In the genomic region with DNA sequence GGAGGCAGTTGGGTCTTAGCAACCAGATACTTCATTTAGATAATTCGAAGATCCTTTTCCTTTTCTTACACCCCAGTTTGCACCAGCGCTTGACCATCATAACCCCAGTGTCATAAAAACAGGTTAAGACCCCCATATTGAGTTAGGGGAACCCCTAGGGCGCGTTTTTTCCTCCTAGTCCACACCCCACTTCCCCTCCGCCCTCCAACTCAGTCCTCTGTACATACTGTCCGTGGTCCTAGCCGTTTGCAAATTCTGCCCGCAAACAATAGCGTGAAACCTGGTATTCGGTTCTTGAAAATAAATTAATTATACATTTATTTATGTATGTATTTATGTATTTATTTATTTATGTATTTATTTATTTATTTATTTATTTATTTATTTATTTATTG, we compare ENCODE assay signal across 8 mouse cellular contexts. TPM values are rescaled to one million over a fixed set of nuclear protein-coding genes. Genes with fewer than 3 reads are reported as not detected.
A peak's percentile ranks its signal among the peaks of the same experiment; 100 is the strongest.
DNase-seq lines count a peak whose midpoint lies in the region; ATAC-seq and TF ChIP-seq lines count a peak whose summit lies in the region.

No protein-coding gene starts in this region.

- peak overlapping the region; percentile 94 for H3K4me2 ChIP-seq in embryonic facial prominence, embryonic 15.5 days (replicated peaks)
- peak overlapping the region; percentile 82 for H3K4me2 ChIP-seq in intestine, embryonic 15.5 days (replicated peaks)
- H3K4me2 ChIP-seq in neural tube, embryonic 13.5 days = peak overlapping the region; percentile 71

- H3K9ac ChIP-seq in embryonic facial prominence, embryonic 15.5 days = no peak overlapping the region
- H3K9ac ChIP-seq in intestine, embryonic 15.5 days = peak overlapping the region; percentile 43
- H3K9ac ChIP-seq in neural tube, embryonic 13.5 days = peak overlapping the region; percentile 80

- H3K36me3 ChIP-seq in embryonic facial prominence, embryonic 15.5 days = no peaks in the 10 kb centered on the region
- H3K36me3 ChIP-seq in intestine, embryonic 15.5 days = no peaks in the 10 kb centered on the region
- no peaks in the 10 kb centered on the region for H3K36me3 ChIP-seq in neural tube, embryonic 13.5 days

- H3K4me1 ChIP-seq in embryonic facial prominence, embryonic 15.5 days = peaks cover 9% of the 10 kb centered on the region; the same call in 1 of the 2 replicates
- H3K4me1 ChIP-seq in intestine, embryonic 15.5 days (replicated peaks) = peaks cover 5% of the 10 kb centered on the region; the same call in 1 of the 2 replicates
- peaks cover 35% of the 10 kb centered on the region for H3K4me1 ChIP-seq in neural tube, embryonic 13.5 days (replicated peaks)

- ATAC-seq in embryonic facial prominence, embryonic 15.5 days (ENCODE audit: insufficient number of reproducible peaks, low FRiP score, low TSS enrichment, low read depth) = peak; percentile 29; the same call in 1 of the 2 replicates
- peak; percentile 46; the same call in 1 of the 2 replicates for ATAC-seq in intestine, embryonic 15.5 days
- ATAC-seq in neural tube, embryonic 13.5 days (ENCODE audit: low read depth) = 0 out of 2 replicates have a peak, but pooled peaks have one; percentile 29

- no peak for DNase-seq in layer of hippocampus, adult 2 months (ENCODE audit: low spot score in 2 of 2)
- no peak for DNase-seq in layer of hippocampus, postnatal 36 days
- DNase-seq in adipocyte (ENCODE audit: low spot score) = no peak
- no peak for DNase-seq in layer of hippocampus, adult 9-11 months
- no peak for DNase-seq in right cerebral cortex, postnatal 14 days

- no peaks in the 10 kb centered on the region for H3K9me3 ChIP-seq in embryonic facial prominence, embryonic 15.5 days (replicated peaks)
- H3K9me3 ChIP-seq in intestine, embryonic 15.5 days = no peaks in the 10 kb centered on the region
- H3K9me3 ChIP-seq in neural tube, embryonic 13.5 days = no peaks in the 10 kb centered on the region

- WGBS in embryonic facial prominence, embryonic 15.5 days = 37% methylated on average over 10 of the region's 10 CpGs
- WGBS in intestine, embryonic 15.5 days = 34% methylated on average over 10 of the region's 10 CpGs
- 37% methylated on average over 10 of the region's 10 CpGs for WGBS in neural tube, embryonic 13.5 days

- peak overlapping the region; percentile 88 for H3K27ac ChIP-seq in layer of hippocampus, adult 2 months
- no peak overlapping the region for H3K27ac ChIP-seq in embryonic facial prominence, embryonic 15.5 days (replicated peaks)
- H3K27ac ChIP-seq in intestine, embryonic 15.5 days = no peak overlapping the region
- peak overlapping the region; percentile 85 for H3K27ac ChIP-seq in neural tube, embryonic 13.5 days (replicated peaks)

- H3K27me3 ChIP-seq in embryonic facial prominence, embryonic 15.5 days = peaks cover 34% of the 10 kb centered on the region
- H3K27me3 ChIP-seq in intestine, embryonic 15.5 days (replicated peaks) = peaks cover 18% of the 10 kb centered on the region; the same call in 1 of the 2 replicates
- H3K27me3 ChIP-seq in neural tube, embryonic 13.5 days = peaks cover 19% of the 10 kb centered on the region

- TF ChIP-seq CTCF in layer of hippocampus, adult 2 months (conservative IDR thresholded peaks at IDR 0.05) = no peak

- peak overlapping the region; percentile 74 for H3K4me3 ChIP-seq in layer of hippocampus, adult 2 months
- H3K4me3 ChIP-seq in embryonic facial prominence, embryonic 15.5 days (replicated peaks) = peak overlapping the region; percentile 52
- peak overlapping the region; percentile 50 for H3K4me3 ChIP-seq in intestine, embryonic 15.5 days (replicated peaks)
- peak overlapping the region; percentile 62 for H3K4me3 ChIP-seq in neural tube, embryonic 13.5 days

RNA-seq across cellular contexts. Expression of gene Rimkla, which starts 0.5 kb away (rescaled TPM):
- 10 to 100 TPM; 13.3 to 14.1 TPM for total RNA-seq in layer of hippocampus, adult 2 months (2021)
- total RNA-seq in layer of hippocampus, postnatal 36 days (2021) = 10 to 100 TPM; 12.0 to 12.4 TPM
- 0.45 and 0.50 TPM in 2 replicates for polyA plus RNA-seq in embryonic facial prominence, embryonic 15.5 days (2015; fragmentation: Nextera tagmentation; extraction: Ambion mirVana)
- polyA plus RNA-seq in intestine, embryonic 15.5 days (2015; fragmentation: Nextera tagmentation; extraction: Ambion mirVana) = 0.87 and 0.96 TPM in 2 replicates
- 26.3 and 28.7 TPM in 2 replicates for polyA plus RNA-seq in neural tube, embryonic 13.5 days (2015; fragmentation: Nextera tagmentation; extraction: Ambion mirVana)

RNA-seq across cellular contexts. Expression of gene Foxj3, which starts 43.9 kb away (rescaled TPM):
- total RNA-seq in layer of hippocampus, adult 2 months (2021) = 10 to 100 TPM; 76.7 to 80.3 TPM
- 10 to 100 TPM; 63.6 to 72.9 TPM for total RNA-seq in layer of hippocampus, postnatal 36 days (2021)
- 24.3 and 26.1 TPM in 2 replicates for polyA plus RNA-seq in embryonic facial prominence, embryonic 15.5 days (2015; fragmentation: Nextera tagmentation; extraction: Ambion mirVana)
- 17.5 and 18.2 TPM in 2 replicates for polyA plus RNA-seq in intestine, embryonic 15.5 days (2015; fragmentation: Nextera tagmentation; extraction: Ambion mirVana)
- polyA plus RNA-seq in neural tube, embryonic 13.5 days (2015; fragmentation: Nextera tagmentation; extraction: Ambion mirVana) = 23.5 and 26.1 TPM in 2 replicates

RNA-seq across cellular contexts. Expression of gene Frg2f1, which starts 46.4 kb away (rescaled TPM):
- 10 to 100 TPM; 25.5 to 25.7 TPM for total RNA-seq in layer of hippocampus, adult 2 months (2021)
- 10 to 100 TPM; 26.2 to 31.1 TPM for total RNA-seq in layer of hippocampus, postnatal 36 days (2021)
- polyA plus RNA-seq in embryonic facial prominence, embryonic 15.5 days (2015; fragmentation: Nextera tagmentation; extraction: Ambion mirVana) = 6.0 and 6.3 TPM in 2 replicates
- 2.8 and 4.4 TPM in 2 replicates for polyA plus RNA-seq in intestine, embryonic 15.5 days (2015; fragmentation: Nextera tagmentation; extraction: Ambion mirVana)
- polyA plus RNA-seq in neural tube, embryonic 13.5 days (2015; fragmentation: Nextera tagmentation; extraction: Ambion mirVana) = 5.4 and 7.2 TPM in 2 replicates

Comparison
In these comparisons a context has a peak if more than half of its experiments do, and no peak if none do; other contexts are left out.
1. H3K27ac ChIP-seq: peak in layer of hippocampus, adult 2 months (single experiment) and neural tube, embryonic 13.5 days (single experiment); none in embryonic facial prominence, embryonic 15.5 days (single experiment) and intestine, embryonic 15.5 days (single experiment).
2. RNA of gene Rimkla, which starts 0.5 kb away (polyA plus RNA-seq): 26.3 to 28.7 TPM in neural tube, embryonic 13.5 days; 0.87 to 0.96 TPM in intestine, embryonic 15.5 days and 0.45 to 0.50 TPM in embryonic facial prominence, embryonic 15.5 days; every median in the first group is over 10 times any median in the second.
3. Peak in every context shown above with its lines, with median percentiles within 50 percentile points of each other: H3K4me3 ChIP-seq, ATAC-seq and H3K4me2 ChIP-seq.